Mouse (Mus musculus): Measurements from ENCODE around the gene Stxbp1. TPM values are rescaled to one million over a fixed set of nuclear protein-coding genes. Genes with fewer than 3 reads are reported as not detected.
"Not testable (repeated sequence)": the region's sequence is repeated elsewhere in the genome, so short reads cannot be mapped to it uniquely, and the experiment has no call there.

Stxbp1 gene
- polyA plus RNA-seq, 1 experiment from 2014 or later, result 330 TPM

- ATAC-seq (replicated peaks), result no peak
- Histone ChIP-seq H3K27ac (no peak overlapping the region), H3K27me3 (replicated peaks) (no peaks in the 10 kb centered on the region), H3K36me3 (replicated peaks) (no peaks in the 10 kb centered on the region), H3K4me2 (no peak overlapping the region), H3K4me1 (peaks cover 9% of the 10 kb centered on the region), H3K4me3 (no peak overlapping the region), H3K9ac (no peak overlapping the region), H3K9me3 (no peaks in the 10 kb centered on the region)
- 70% methylated on average over 6 of the region's 6 CpGs for WGBS
Measured at GRCm38 (mm10) chr2:32869721-32870274, 22.8 kb upstream of the Stxbp1 start.

GRCm38 (mm10) chr2:32867354-32867753 lies 20.3 kb upstream of the Stxbp1 start:
- no peaks in the 10 kb centered on the region for H3K4me1 ChIP-seq
- no peak overlapping the region for H3K9ac ChIP-seq
- no peak overlapping the region for H3K4me3 ChIP-seq
- no peak overlapping the region for H3K4me2 ChIP-seq
- no peaks in the 10 kb centered on the region for H3K27me3 ChIP-seq (replicated peaks)
- no peaks in the 10 kb centered on the region for H3K9me3 ChIP-seq
- 85% methylated on average over 4 of the region's 4 CpGs for WGBS
- no peak overlapping the region for H3K27ac ChIP-seq
- H3K36me3 ChIP-seq (replicated peaks), result no peaks in the 10 kb centered on the region
- ATAC-seq (replicated peaks), result no peak

DNA sequence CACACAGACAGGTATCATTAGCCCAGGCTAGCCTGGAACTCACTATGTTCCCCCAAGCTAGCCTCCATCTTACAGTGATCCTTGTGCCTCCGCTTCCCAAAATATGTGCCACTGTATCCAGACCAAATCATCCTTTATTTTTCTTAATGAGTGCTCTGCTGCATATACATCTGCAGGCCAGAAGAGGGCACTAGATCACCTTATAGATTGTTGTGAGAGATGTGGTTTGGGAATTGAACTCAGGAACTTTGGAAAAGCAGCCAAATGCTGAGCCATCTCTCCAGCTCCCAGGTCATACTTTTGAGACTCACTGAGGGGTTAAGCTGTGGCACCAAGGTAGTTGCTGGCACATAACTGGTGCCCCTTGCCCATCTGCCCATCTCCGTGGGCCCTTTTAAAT lies 17.7 kb upstream of the Stxbp1 start:
- Histone ChIP-seq H3K4me3 (no peak overlapping the region), H3K9ac (no peak overlapping the region), H3K9me3 (no peaks in the 10 kb centered on the region), H3K4me1 (no peaks in the 10 kb centered on the region), H3K27ac (no peak overlapping the region), H3K27me3 (replicated peaks) (no peaks in the 10 kb centered on the region), H3K36me3 (replicated peaks) (no peaks in the 10 kb centered on the region), H3K4me2 (no peak overlapping the region)
- no peak for ATAC-seq (replicated peaks)
- 64% methylated on average over 2 of the region's 2 CpGs for WGBS

- WGBS, result 94% methylated on average over 3 of the region's 3 CpGs
- ATAC-seq (replicated peaks), result no peak
- Histone ChIP-seq H3K27me3 (replicated peaks) (no peaks in the 10 kb centered on the region), H3K36me3 (replicated peaks) (no peaks in the 10 kb centered on the region), H3K9me3 (no peaks in the 10 kb centered on the region), H3K4me1 (no peaks in the 10 kb centered on the region), H3K9ac (no peak overlapping the region), H3K27ac (no peak overlapping the region), H3K4me3 (no peak overlapping the region), H3K4me2 (no peak overlapping the region)
Measured at GRCm38 (mm10) chr2:32863317-32863716, 16.3 kb upstream of the Stxbp1 start.

DNA sequence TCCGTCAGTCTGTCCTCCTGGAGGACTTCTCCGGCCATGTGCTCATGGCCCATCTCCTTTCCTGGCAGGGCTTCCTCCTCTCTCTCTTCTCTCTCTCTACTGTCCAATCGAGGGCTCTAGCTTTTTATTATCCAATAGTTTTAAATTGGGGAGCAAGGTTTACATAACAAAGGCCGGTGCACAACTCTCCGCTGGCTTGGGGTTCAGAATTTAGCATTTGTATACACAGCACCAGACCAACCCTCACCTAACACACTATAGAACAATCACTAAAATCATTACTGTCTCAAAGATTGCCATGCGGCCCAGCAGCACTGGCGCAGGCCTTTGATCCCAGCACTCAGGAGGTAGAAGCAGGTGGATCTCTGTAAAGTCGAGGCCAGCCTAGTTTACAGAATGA lies 13.8 kb upstream of the Stxbp1 start:
- H3K4me1 ChIP-seq, result peaks cover 5% of the 10 kb centered on the region
- H3K36me3 ChIP-seq (replicated peaks), result no peaks in the 10 kb centered on the region
- 80% methylated on average over 8 of the region's 8 CpGs for WGBS
- H3K4me3 ChIP-seq, result no peak overlapping the region
- H3K4me2 ChIP-seq, result no peak overlapping the region
- H3K9me3 ChIP-seq, result no peaks in the 10 kb centered on the region
- no peak for ATAC-seq (replicated peaks)
- H3K27ac ChIP-seq, result no peak overlapping the region
- H3K27me3 ChIP-seq (replicated peaks), result no peaks in the 10 kb centered on the region
- no peak overlapping the region for H3K9ac ChIP-seq

DNA sequence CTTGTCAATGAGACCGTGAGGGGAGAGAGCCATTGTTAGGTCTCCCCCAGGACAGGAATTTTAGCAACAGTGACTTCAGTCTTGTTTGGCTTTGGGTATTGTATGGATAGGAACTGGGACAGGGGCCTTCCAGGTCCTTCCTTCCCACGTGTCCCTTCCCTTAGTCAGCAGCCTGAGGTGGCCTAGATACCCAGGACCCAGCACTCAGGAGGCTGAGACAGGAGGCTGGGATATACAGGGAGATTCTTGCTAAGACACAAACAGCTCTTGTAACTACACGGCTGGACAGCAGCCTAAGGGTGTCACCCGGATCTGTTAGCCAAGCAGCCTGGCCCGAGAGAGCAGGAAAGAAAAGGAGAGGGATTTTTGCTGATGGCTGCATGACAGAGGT lies 12.6 kb upstream of the Stxbp1 start:
- no peaks in the 10 kb centered on the region for H3K9me3 ChIP-seq
- no peak overlapping the region for H3K9ac ChIP-seq
- ATAC-seq (replicated peaks), result no peak
- H3K36me3 ChIP-seq (replicated peaks), result no peaks in the 10 kb centered on the region
- no peak overlapping the region for H3K4me3 ChIP-seq
- WGBS, result 85% methylated on average over 5 of the region's 5 CpGs
- no peak overlapping the region for H3K4me2 ChIP-seq
- peaks cover 5% of the 10 kb centered on the region for H3K4me1 ChIP-seq
- no peak overlapping the region for H3K27ac ChIP-seq
- no peaks in the 10 kb centered on the region for H3K27me3 ChIP-seq (replicated peaks)

- no peak overlapping the region for H3K27ac ChIP-seq
- no peaks in the 10 kb centered on the region for H3K36me3 ChIP-seq (replicated peaks)
- peaks cover 5% of the 10 kb centered on the region for H3K4me1 ChIP-seq
- WGBS, result 47% methylated on average over 10 of the region's 10 CpGs
- H3K9ac ChIP-seq, result no peak overlapping the region
- peak; percentile 62; the same call in 1 of the 2 replicates for ATAC-seq (replicated peaks)
- no peak overlapping the region for H3K4me3 ChIP-seq
- no peaks in the 10 kb centered on the region for H3K27me3 ChIP-seq (replicated peaks)
- H3K4me2 ChIP-seq, result no peak overlapping the region
- H3K9me3 ChIP-seq, result no peaks in the 10 kb centered on the region
Measured at GRCm38 (mm10) chr2:32859010-32859621, 12.1 kb upstream of the Stxbp1 start.

DNA sequence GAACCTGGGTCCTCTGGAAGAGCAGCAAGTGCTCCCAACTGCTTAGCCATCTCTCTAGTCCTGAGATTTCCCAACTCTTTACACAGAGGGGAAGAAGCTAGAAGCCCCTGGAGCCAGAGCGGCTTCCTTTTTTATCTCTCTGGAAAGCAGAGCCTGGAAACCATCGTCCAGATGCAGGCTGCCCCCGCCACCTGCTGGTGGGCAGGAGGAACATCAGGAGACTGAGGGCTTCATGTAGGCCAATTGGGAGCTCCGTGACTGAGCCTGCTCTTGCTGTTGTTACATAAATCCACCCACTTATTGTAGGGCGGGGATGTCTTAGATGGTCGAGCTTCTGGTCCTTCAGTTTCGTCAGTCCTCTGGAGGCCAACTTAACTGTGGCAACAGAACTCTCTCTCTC lies 10.5 kb upstream of the Stxbp1 start:
- Histone ChIP-seq H3K27me3 (replicated peaks) (no peaks in the 10 kb centered on the region), H3K27ac (no peak overlapping the region), H3K4me3 (no peak overlapping the region), H3K4me1 (peaks cover 6% of the 10 kb centered on the region), H3K9ac (no peak overlapping the region), H3K36me3 (replicated peaks) (no peaks in the 10 kb centered on the region), H3K9me3 (no peaks in the 10 kb centered on the region), H3K4me2 (peak overlapping the region; percentile 18; the same call in 1 of the 2 replicates)
- WGBS, result 2% methylated on average over 7 of the region's 7 CpGs
- ATAC-seq (replicated peaks), result peak; percentile 49; the same call in 1 of the 2 replicates

DNA sequence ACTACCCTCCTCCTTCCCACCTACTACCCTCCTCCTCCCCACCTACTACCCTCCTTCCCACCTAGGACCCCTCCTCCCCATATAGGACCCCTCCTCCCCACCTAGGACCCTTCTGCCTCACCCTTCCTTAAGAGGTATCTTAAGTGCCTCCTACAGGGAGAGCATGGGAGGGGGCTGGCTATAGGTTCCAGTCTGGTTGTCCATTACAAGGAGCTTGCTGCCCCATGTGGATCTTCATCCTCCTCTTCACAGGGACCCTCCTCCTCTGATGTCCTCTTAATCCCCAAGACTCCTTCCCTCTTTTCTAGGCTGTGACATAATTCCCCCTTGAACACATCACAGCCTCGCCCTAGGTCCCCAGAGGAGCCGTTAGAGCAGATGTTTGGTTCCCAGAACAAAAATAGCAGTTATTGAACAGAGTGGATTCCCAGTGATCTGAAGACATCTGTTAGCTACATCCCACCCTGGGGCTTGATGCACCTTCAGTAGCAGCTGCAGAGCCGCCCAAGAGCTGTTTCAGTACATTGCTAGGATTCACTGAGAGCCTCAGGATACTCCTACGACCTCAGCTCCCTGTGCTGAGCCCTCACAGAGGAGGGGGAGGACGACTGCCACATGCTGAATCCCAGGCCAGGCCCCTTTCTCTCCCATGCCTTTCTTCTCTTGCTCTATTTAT lies 8.9 kb upstream of the Stxbp1 start:
- H3K4me3 ChIP-seq, result no peak overlapping the region
- peaks cover 4% of the 10 kb centered on the region; the same call in 1 of the 2 replicates for H3K27me3 ChIP-seq (replicated peaks)
- H3K36me3 ChIP-seq (replicated peaks), result no peaks in the 10 kb centered on the region
- no peak for ATAC-seq (replicated peaks)
- no peak overlapping the region for H3K4me2 ChIP-seq
- WGBS, result 45% methylated on average over 5 of the region's 5 CpGs
- no peaks in the 10 kb centered on the region for H3K9me3 ChIP-seq
- H3K27ac ChIP-seq, result no peak overlapping the region
- peaks cover 14% of the 10 kb centered on the region for H3K4me1 ChIP-seq
- H3K9ac ChIP-seq, result no peak overlapping the region

- Histone ChIP-seq H3K9ac (no peak overlapping the region), H3K4me1 (peaks cover 14% of the 10 kb centered on the region), H3K36me3 (replicated peaks) (no peaks in the 10 kb centered on the region), H3K27ac (no peak overlapping the region), H3K4me2 (no peak overlapping the region), H3K27me3 (replicated peaks) (peaks cover 6% of the 10 kb centered on the region; the same call in 1 of the 2 replicates), H3K4me3 (no peak overlapping the region), H3K9me3 (no peaks in the 10 kb centered on the region)
- no peak for ATAC-seq (replicated peaks)
- WGBS, result 58% methylated on average over 7 of the region's 7 CpGs
Measured at GRCm38 (mm10) chr2:32855046-32855785, 8.2 kb upstream of the Stxbp1 start.

GRCm38 (mm10) chr2:32854206-32854605 lies 7.2 kb upstream of the Stxbp1 start:
- no peak overlapping the region for H3K4me2 ChIP-seq
- no peak overlapping the region for H3K9ac ChIP-seq
- no peaks in the 10 kb centered on the region for H3K36me3 ChIP-seq (replicated peaks)
- H3K27me3 ChIP-seq (replicated peaks), result peaks cover 6% of the 10 kb centered on the region; the same call in 1 of the 2 replicates
- 5% methylated on average over 8 of the region's 8 CpGs for WGBS
- no peak overlapping the region for H3K4me3 ChIP-seq
- no peaks in the 10 kb centered on the region for H3K9me3 ChIP-seq
- H3K27ac ChIP-seq, result no peak overlapping the region
- 0 out of 2 replicates have a peak, but pooled peaks have one; percentile 31 for ATAC-seq (replicated peaks)
- peaks cover 14% of the 10 kb centered on the region for H3K4me1 ChIP-seq

GRCm38 (mm10) chr2:32853716-32854115 lies 6.7 kb upstream of the Stxbp1 start:
- H3K4me1 ChIP-seq, result peaks cover 14% of the 10 kb centered on the region
- ATAC-seq (replicated peaks); H3K9me3 ChIP-seq; H3K27ac ChIP-seq; H3K4me3 ChIP-seq; H3K4me2 ChIP-seq; H3K36me3 ChIP-seq (replicated peaks); H3K27me3 ChIP-seq (replicated peaks); H3K9ac ChIP-seq: not testable (repeated sequence)
- 71% methylated on average over 4 of the region's 4 CpGs for WGBS

All from midbrain, embryonic 15.5 days (tissue).